Mouse (Mus musculus) gonadal fat pad, adult 2 months (tissue): ENCODE data around the gene Pik3ip1. TPM values are rescaled to one million over a fixed set of nuclear protein-coding genes. Genes with fewer than 3 reads are reported as not detected.

ENCODE experiments used
- DNase-seq: peaks from one replicate; pipeline ENCODE4 v3.0.0-alpha.2; 2012; ENCODE audit warnings: low read depth
- polyA plus RNA-seq: library from polyadenylated mRNA; depleted of rRNA; stranded (reverse); fragments of >200 nt; gene quantifications from 2 replicates; pipeline ENCODE4 v1.2.3, GENCODE M21; 2012; rRNA removed

Pik3ip1 gene
- polyA plus RNA-seq: 18.2 and 24.5 TPM in 2 replicates

DNA sequence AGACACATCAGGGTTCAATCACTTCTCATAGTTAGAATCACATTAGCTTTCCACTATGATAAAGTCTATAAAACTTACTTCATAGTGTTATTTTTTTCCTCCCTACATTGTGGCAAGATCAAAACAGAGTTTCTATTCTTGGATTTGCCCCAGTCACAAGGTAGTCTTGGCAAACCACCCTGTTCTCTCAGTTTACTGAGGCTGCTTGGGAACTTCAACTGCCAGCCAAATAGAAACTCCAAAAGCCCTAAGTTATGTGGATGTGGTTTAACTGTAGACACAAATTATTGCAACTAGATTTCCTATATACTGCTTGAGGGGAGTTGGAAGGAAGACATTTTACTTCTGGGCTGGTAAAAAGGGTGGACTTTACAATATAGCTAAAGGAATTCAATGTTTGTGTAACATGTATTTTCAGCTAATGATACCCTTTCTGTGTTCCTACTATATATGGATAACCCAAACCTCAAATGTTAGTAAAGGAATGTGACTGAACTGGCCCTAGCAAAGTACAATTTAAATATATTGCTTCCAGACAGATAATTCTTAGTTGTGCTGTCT, at the start of gene Pik3ip1:
Gene Pik3ip1, plus strand, starts transcription at position 511 of the 561 bp plus-strand sequence.
- DNase-seq: no peak

GRCm38 (mm10) chr11:3282887-3283286, 47.3 kb upstream of the Pik3ip1 start:
- no peak for DNase-seq

DNA sequence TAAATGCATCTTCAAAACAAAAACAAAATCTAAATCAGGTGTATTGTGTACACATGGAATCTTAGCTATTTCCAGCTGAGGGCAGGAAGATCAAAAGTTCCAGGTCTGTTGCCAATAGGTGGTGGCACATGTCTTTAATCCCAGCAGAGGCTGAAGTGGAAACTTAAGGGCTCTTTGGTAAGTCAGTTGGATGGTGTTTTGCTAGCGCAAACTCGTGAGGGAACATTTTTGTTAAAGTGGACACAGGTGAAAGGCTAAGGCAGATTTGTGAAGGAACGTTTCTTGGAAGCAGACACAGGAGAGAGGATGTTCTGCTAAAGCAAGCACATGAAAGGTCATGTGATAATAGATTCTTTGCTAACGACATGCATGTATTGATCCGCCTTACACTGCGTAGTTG, 46.6 kb upstream of the Pik3ip1 start:
- no peak for DNase-seq

- no peak for DNase-seq
Observed at GRCm38 (mm10) chr11:3285940-3286339, 44.3 kb upstream of the Pik3ip1 start.

DNA sequence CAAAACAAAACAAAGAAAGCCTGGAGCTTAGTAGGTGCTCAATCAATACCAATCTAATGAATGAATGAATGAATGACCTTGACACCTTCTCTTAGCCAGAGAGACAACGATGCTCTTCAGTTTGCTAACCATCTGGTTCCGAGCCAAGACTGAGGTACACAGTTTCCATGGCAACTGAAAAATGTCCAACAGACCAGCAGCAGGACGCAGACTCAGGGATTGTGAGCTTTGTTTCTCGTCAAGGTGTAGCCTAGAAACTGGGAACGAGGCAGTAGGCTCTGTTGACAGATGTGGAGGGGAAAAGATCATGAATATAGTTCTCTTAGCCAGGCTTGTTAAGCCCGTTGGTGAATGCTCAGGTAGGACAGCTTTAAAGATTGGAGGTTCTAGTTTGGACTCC, 43.1 kb upstream of the Pik3ip1 start:
- no peak for DNase-seq

- DNase-seq: no peak
Observed at GRCm38 (mm10) chr11:3287921-3288320, 42.3 kb upstream of the Pik3ip1 start.

DNA sequence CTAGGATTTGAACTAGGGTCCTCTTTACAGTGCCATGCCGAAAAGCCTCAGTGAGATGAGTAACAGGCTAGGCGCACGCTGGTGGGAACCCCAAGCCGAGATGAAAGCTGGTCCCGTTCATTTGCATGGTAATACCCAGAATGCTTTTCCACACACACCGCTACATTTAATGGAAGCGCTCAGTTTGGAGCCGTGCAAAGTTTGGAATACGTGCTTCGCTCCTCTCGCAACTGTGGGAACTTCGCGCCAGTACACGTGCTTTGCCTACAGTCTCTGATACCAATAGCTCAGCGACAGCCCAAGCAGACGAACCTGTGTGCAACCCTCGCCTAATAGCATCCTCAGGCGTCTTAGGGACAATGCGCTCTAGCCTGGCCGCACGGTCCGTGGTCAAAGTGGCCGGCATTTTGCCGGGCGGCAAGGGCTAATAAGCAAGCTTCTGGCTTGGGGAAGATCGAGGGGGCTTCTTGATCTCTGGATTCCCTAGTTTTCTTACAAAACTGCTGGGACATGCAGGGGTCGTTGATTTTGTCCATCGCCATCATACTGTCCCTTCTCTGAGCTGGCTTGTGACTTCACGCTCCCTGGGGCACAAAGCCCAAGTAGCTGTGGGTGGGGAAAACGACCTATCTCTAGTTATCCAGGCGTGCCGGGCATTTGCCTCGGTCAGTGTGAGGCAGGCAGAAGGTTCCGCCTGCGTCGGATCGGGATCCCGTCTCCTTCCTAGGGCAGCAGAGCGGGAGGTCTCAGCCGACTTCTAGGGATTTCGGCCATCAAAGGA, 41.5 kb upstream of the Pik3ip1 start, which contains the start of gene Patz1:
Gene Patz1, plus strand, starts transcription at position 354 of the 781 bp plus-strand sequence.
- no peak for DNase-seq

- no peak for DNase-seq
Observed at GRCm38 (mm10) chr11:3289302-3289802, 40.8 kb upstream of the Pik3ip1 start.

GRCm38 (mm10) chr11:3289803-3290639, 40.2 kb upstream of the Pik3ip1 start:
- DNase-seq: no peak

DNA sequence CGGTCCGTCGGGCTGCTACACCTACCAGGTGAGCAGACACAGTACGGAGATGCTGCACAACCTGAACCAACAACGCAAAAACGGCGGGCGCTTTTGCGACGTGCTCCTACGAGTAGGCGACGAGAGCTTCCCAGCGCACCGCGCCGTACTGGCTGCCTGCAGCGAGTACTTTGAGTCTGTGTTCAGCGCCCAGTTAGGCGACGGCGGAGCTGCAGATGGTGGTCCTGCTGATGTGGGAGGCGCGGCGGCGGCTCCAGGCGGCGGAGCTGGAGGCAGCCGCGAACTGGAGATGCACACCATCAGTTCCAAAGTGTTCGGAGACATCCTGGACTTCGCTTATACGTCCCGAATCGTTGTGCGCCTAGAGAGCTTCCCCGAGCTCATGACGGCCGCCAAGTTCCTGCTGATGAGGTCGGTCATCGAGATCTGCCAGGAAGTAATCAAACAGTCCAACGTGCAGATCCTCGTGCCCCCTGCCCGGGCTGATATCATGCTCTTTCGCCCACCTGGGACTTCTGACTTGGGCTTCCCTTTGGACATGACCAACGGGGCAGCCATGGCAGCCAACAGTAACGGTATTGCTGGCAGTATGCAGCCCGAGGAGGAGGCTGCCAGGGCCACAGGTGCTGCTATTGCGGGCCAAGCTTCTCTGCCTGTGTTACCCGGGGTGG, 39.4 kb upstream of the Pik3ip1 start:
- DNase-seq: no peak

DNA sequence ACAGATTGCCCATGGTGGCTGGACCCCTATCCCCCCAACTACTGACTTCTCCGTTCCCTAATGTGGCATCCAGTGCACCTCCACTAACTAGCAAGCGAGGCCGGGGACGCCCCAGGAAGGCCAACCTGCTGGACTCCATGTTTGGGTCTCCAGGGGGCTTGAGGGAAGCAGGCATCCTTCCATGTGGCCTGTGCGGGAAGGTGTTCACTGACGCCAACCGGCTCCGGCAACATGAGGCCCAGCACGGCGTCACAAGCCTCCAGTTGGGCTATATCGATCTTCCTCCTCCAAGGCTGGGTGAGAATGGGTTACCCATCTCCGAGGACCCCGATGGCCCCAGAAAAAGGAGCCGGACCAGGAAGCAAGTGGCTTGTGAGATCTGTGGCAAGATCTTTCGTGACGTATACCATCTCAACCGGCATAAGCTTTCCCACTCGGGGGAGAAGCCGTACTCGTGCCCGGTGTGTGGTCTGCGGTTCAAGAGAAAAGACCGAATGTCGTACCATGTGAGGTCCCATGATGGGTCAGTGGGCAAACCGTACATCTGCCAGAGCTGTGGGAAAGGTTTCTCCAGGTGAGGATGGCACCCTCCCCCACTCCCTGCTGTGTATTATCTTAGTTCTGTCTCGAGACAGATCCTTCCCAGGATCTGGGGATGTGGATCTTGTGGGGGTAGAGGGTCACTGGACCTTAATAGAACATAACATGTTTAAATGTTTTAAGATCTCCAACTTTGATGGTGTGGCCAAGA, 38.7 kb upstream of the Pik3ip1 start:
- no peak for DNase-seq

DNA sequence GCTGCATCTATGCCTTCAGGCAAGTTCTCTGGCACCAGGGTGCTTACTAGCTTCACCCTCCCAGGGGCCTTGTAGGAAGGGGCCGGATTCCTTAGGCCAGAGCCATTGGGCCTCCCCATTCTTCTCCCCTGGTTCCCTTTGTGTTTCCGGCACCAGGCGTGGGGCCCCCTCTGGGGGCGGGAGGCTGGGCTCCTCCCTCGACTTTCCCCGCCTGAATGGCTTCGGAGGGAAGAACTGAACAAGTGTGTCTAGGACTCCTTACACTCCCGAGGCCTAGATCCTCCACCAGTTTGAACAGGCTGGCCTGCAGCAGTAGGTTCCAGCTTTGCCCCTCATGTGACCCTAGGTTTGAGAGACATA, 38.2 kb upstream of the Pik3ip1 start:
- DNase-seq: no peak

GRCm38 (mm10) chr11:3292711-3293249, 37.4 kb upstream of the Pik3ip1 start:
- no peak for DNase-seq

- DNase-seq: no peak
Observed at GRCm38 (mm10) chr11:3293361-3293760, 36.8 kb upstream of the Pik3ip1 start.

GRCm38 (mm10) chr11:3294641-3295040, 35.6 kb upstream of the Pik3ip1 start:
- no peak for DNase-seq

DNA sequence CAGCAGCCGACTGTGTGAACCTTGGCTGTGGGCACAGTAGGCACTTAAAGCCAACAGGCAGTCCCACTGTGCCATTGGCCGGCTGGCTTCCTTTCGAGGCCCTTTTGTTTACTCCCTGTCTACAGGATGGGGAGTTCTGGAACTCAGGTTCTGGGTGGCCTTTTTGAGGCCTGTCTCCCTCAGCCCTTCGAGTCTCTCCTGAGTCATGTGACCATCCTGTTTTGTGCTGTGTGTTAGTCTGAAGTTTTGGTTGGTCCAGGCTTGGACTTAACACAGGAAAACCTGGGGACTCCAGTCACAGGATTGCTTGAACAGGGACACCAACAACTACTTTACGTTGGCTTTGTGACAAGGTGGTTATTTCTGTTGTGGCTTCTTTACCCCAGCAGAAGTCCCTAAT, 34.1 kb upstream of the Pik3ip1 start:
- DNase-seq: no peak

DNA sequence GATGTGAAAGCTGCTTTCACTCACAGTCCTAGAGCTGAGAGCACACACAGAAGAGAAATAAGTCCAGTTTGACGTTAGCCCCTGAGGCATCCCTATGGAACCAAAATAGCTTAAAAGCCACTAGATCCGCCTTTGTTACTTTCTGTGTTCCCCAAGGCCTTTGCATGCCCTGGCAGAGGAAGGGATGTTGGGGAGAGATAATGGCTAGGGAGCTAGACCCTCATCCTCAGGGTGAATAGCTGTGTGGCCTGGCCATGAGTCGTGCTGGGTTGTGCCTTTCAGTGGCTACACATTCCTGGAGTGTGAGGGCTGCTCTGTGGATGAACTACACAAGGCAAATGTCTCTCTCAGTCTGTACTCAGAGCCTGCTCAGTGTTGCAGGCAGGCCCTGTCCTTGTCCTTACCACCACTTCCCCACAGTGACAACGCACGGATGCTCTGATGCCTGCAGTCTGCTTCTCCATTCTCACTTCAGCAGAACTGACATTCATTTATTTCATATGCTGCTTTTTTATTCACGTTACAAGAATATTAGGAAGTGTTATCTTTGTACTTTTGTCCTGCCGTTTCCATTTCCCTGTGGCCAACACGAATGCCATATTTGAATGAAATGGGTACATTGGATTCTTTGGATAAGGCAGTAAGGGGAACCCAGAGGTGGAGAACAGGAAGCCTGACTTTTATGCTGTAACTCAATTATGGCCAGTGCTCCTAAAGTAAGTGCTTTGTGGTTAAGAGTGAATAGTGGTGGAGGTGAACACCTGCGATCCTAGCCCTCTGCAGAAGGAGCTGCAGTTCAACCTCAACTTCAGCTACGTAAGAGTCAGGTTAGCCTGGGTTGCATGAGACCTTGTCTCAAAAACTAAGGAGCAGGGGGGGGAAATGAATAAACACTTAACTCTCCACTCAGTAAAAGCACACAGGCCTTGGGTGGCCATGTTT, 32.1 kb upstream of the Pik3ip1 start:
- no peak for DNase-seq

DNA sequence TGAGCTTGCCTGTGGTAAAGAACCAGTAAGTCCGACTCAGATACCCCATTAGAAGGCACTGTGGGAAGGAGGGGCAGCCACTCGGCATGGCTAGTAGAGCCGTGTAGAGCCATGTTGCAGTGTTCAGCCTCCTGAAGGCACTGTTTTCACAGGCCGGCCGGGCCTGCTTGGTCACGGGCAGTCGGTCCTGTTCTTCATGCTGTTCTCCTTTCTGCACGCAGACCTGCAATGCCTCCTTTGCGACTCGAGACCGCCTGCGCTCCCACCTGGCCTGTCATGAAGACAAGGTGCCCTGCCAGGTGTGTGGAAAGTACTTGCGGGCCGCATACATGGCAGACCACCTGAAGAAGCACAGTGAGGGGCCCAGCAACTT, 31.4 kb upstream of the Pik3ip1 start:
- no peak for DNase-seq

GRCm38 (mm10) chr11:3301075-3301474, 29.1 kb upstream of the Pik3ip1 start:
- DNase-seq: no peak

DNA sequence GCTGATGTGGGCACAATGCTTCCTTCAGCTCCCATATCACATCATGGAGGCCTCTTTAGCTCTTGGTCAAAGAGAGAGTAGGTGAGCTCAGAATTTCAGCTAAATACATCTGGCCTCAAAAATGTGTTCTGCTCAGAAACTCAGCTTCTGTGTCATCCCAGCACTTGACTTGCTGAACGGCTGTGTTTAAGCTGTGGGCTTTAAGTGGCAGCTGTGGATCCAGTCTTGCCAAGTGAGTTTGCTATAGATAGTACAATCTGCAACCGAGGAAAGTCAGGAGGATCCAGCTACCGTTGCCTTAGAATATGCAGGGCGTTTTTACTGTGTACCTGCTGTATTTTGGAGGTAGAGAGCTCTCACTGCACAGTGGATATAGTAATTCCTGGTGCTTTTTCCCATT, 27.8 kb upstream of the Pik3ip1 start:
- no peak for DNase-seq
